Mouse (Mus musculus) frontal cortex, postnatal 25 days (tissue): Measurements from ENCODE around the gene Pole.

Source experiments
- DNase-seq, 2 experiments: peaks; one replicate each; pipeline ENCODE4 v3.0.0; 2022; ENCODE audit warnings: low spot score in 2 of 2

The Pole gene

GRCm38 (mm10) chr5:110344524-110344923 is 58.4 kb downstream of the Pole start, which contains the start of gene Lrcol1:
TSS of gene Lrcol1 (plus strand) at chr5:110344730.
- DNase-seq, result no peak

DNA sequence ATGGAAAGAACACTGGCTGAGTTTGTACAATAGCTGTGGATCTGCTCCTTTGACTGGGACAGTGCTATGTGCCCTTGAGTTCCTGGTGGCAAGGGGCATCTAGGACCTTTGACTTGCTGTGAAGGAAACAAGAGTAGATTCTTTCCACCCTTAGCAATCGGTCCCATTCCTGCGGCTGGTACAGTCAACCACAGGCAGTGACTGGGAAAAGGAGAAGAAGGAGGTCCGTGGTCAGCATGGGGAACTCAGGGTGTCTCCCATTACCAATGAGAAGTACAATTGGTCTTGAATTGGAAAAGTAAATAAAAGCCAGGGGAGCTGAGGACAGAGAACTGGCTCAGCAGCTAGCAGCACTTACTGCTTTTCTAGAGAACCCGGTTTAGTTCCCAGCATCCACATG is 59.4 kb downstream of the Pole start:
- DNase-seq, result no peak

- DNase-seq, result no peak
These were observed 60.9 kb downstream of the Pole start for GRCm38 (mm10) chr5:110347006-110347405.

DNA sequence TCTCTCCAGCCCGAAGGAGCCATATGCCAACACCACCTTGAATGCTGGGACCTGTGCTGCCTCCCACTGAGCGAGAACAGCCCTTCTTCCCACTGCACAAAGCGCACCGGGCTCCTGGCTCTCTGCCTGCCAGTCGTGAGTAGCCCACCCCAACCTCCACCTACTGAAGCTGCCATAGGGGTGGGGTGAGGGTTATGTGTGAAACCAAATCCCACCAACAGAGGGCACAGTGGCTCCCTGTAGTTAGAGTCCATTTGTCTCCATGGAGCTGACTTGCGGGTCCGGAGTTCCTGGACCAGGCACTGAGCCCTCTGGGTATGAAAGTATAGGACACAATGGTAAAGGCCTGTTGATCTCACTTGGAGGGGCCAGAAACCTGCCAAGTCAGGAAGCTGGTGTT is 68.6 kb downstream of the Pole start:
- DNase-seq, result no peak

GRCm38 (mm10) chr5:110357531-110358179 is 71.5 kb downstream of the Pole start:
- peak; percentile 79 to 90 for DNase-seq

- no peak for DNase-seq
These were observed 75.4 kb downstream of the Pole start for GRCm38 (mm10) chr5:110361465-110361864.

DNA sequence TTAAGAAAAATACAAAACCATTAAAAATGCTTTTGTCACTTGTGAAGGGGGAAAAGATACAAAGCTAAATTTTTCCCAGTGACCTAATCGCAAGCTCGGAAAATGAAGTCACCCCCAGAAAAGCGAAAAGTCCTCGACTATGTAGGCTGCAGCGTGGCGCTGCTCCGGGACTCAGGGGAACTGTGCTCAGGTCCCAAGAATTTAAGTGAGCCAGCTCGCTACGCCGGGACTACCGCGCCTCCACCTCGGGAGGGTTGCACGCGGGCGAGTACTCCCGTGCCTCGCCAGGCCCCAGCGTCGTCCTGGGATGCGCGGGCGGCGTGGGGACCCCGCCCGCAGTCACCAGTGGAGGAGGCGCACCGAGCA is 76.7 kb downstream of the Pole start:
- no peak for DNase-seq

DNA sequence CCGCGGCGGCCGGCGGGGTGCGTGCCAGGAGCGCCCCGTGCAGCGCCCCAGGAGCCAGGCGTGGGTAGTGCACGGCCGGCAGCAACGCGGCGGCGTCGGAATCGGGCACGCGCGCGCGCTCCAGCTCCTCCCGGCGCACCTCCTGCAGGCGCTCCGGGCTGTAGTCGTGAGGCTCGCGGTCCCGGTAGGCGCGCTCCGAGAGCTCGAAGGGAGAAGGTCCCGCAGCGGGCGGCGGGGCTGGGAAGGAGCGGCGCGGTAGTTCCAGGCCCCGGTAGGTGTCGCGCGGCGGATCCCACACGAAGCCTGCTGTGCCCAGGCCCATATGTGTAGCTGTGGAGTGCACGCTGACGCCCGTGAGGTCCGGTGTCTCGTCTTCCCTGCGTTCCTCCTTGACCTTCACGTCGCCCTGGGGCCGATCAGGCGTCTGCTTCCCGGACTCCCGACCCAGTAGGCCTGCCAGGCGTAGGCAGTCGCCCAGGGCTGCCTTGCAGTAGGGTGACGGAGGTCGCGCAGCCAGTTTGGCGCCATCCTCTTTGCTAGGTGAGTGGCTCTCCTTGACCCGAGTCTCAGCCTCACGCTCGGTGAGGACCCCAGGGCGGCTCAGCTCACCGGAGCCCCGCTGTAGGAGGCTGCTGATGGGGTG is 77.2 kb downstream of the Pole start:
- DNase-seq, result peak; percentile 47 to 51

DNA sequence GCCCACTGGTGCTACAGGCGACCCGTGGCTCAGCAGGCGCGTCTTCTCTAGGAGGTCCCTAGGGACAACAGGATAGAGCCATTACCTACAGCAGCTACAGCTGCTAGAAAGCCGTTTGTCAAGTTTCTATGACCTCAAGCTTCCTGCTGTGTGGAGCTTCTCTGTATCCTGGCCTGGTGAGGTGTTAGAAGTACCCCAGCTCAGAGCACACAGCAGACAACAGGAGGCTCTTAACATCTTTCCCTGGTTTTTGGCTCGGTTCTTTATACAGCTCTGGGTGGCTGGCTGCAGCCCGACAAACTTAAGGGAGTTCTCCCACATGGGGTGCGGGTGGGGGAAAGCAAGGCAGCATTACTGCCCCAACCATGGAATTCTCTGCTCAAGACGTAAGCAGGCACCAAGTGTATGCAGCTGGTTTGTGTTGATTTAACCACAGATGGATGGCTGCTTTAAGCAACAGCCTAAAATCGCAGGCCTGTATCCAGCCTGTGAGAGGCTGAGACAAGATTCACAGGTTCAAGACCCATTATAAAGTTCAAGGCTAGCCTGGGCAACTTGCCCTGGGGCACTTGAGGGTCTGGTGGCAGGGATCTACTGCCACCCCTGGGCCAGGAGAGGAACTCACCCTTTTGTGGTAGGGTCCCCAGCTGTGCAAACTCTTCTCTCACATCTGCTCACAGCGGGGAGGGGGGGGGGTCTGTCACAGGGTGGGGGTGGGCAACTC is 77.9 kb downstream of the Pole start:
- DNase-seq, result no peak

- peak; percentile 73 to 76 for DNase-seq
These were observed 90.8 kb downstream of the Pole start for GRCm38 (mm10) chr5:110376802-110377433.

GRCm38 (mm10) chr5:110378181-110378583 is 92.1 kb downstream of the Pole start:
- no peak for DNase-seq

GRCm38 (mm10) chr5:110379086-110379485 is 93.0 kb downstream of the Pole start:
- DNase-seq, result no peak

GRCm38 (mm10) chr5:110379823-110380222 is 93.7 kb downstream of the Pole start:
- DNase-seq, result no peak

GRCm38 (mm10) chr5:110384491-110384890 is 98.4 kb downstream of the Pole start:
- DNase-seq, result no peak

- no peak for DNase-seq
These were observed 99.2 kb downstream of the Pole start for GRCm38 (mm10) chr5:110385263-110385662.

DNA sequence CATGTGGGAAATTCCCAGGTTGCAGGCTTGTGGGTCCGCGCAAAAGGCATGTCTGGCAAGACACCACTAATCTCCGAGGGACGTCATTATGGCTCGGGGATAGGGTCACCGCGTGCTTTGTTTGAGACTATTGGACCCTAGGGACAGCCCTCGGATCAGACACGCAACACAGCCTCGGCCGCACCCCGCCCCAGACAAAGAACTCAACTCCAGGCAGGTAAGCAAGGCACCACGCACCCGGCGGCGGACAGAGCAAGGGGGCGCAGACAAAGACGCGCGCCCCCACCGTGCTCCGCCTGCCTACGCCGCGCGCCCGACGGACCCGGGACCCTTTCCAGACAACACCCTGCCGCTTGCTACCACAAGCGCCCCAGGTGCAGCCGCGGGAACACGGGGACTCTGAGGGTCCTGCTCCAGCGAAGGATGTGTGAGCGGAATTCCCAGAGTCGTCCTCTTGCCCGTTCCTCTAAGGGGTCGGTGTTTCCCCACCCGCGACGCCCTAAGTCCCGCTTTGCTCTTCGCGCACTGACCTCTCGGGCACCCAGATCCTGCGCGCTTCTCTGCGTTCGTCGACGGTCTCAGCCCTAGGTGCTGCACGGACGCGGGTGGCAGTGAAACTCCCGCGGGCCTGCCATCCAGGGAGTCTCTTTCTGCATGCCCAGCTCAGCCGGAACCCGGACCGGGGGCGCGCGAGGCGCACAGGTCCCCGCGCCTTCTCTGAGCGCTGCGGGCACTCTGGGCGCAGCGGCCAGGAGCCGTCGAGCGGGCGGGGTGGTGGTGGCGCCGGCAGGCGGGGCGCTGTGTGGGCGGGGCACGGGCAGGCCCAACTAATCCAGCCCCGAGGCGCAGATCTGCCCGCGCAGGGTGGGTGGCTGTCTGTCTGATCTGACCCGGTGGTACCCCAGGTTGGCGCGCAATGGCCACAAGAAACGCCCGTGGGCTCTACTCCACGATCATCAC is 100.5 kb downstream of the Pole start:
- DNase-seq, result peak; percentile 37 to 44
